Mouse (Mus musculus) mouse trophoblast stem cell (cell line): ENCODE results near the gene Nudt7.

Source experiments
- in situ Hi-C, 2 experiments: fragments of 300-500 bp; cut with MseI, MboI; formaldehyde crosslinking; loops; 2 replicates in 1 of 2; 3 replicates in 1 of 2; pipeline ENCODE4 v1.15.1; 2025

Gene Nudt7

GRCm38 (mm10) chr8:114133510-114134362 lies at the start of gene Nudt7:
Gene Nudt7 (plus strand): TSS chr8:114133557.
- in situ Hi-C loops = no loop called here

- in situ Hi-C loops = loop anchor here in 1 of 2 experiments (10.0 kb wide), 1 partner anchor 347 kb away; the partner anchor contains the start of gene Wwox
Measured at GRCm38 (mm10) chr8:114087932-114088331, 45.4 kb upstream of the Nudt7 start.

GRCm38 (mm10) chr8:114090736-114091135 lies 42.6 kb upstream of the Nudt7 start:
- in situ Hi-C loops = no loop called here

- in situ Hi-C loops = no loop called here
Measured at GRCm38 (mm10) chr8:114093321-114093720, 40.0 kb upstream of the Nudt7 start.

GRCm38 (mm10) chr8:114094526-114094925 lies 38.8 kb upstream of the Nudt7 start:
- in situ Hi-C loops = no loop called here

- in situ Hi-C loops = no loop called here
Measured at GRCm38 (mm10) chr8:114100561-114101206, 32.7 kb upstream of the Nudt7 start.

- in situ Hi-C loops = no loop called here
Measured at GRCm38 (mm10) chr8:114103401-114103800, 30.0 kb upstream of the Nudt7 start.

GRCm38 (mm10) chr8:114105971-114106370 lies 27.4 kb upstream of the Nudt7 start:
- in situ Hi-C loops = no loop called here

- in situ Hi-C loops = no loop called here
Measured at GRCm38 (mm10) chr8:114109365-114110140, 23.8 kb upstream of the Nudt7 start.

- in situ Hi-C loops = no loop called here
Measured at GRCm38 (mm10) chr8:114115076-114115475, 18.3 kb upstream of the Nudt7 start.

GRCm38 (mm10) chr8:114116049-114116448 lies 17.3 kb upstream of the Nudt7 start:
- in situ Hi-C loops = no loop called here

- in situ Hi-C loops = no loop called here
Measured at GRCm38 (mm10) chr8:114117439-114117838, 15.9 kb upstream of the Nudt7 start.

- in situ Hi-C loops = no loop called here
Measured at GRCm38 (mm10) chr8:114121781-114122180, 11.6 kb upstream of the Nudt7 start.

- in situ Hi-C loops = no loop called here
Measured at GRCm38 (mm10) chr8:114123611-114124010, 9.7 kb upstream of the Nudt7 start.

GRCm38 (mm10) chr8:114124084-114124750 lies 9.1 kb upstream of the Nudt7 start:
- in situ Hi-C loops = no loop called here

GRCm38 (mm10) chr8:114130838-114131237 lies 2.5 kb upstream of the Nudt7 start:
- in situ Hi-C loops = no loop called here

- in situ Hi-C loops = no loop called here
Measured at GRCm38 (mm10) chr8:114131421-114131820, 1.9 kb upstream of the Nudt7 start.

- in situ Hi-C loops = no loop called here
Measured at GRCm38 (mm10) chr8:114133050-114133509, 277 bp upstream of the Nudt7 start.

- in situ Hi-C loops = no loop called here
Measured at GRCm38 (mm10) chr8:114136750-114137149, 3.4 kb downstream of the Nudt7 start.

GRCm38 (mm10) chr8:114137181-114137580 lies 3.8 kb downstream of the Nudt7 start:
- in situ Hi-C loops = no loop called here

GRCm38 (mm10) chr8:114140437-114140836 lies 7.1 kb downstream of the Nudt7 start:
- in situ Hi-C loops = no loop called here
